ENCODE assay signal across 8 mouse cellular contexts in genomic region chr2:164784869-164785420, GRCm38 (mm10). TPM values are rescaled to one million over a fixed set of nuclear protein-coding genes. Genes with fewer than 3 reads are reported as not detected.
DNase-seq lines count a peak whose midpoint lies in the region; ATAC-seq and TF ChIP-seq lines count a peak whose summit lies in the region.

No protein-coding gene starts in this region.

- no peaks in the 10 kb centered on the region for H3K27me3 ChIP-seq in heart, embryonic 11.5 days (ENCODE audit: control insufficient read depth, insufficient read depth, low read length)
- peaks cover 16% of the 10 kb centered on the region for H3K27me3 ChIP-seq in G1E (ENCODE audit: insufficient read depth, low read length)
- H3K27me3 ChIP-seq in hindbrain, embryonic 10.5 days (ENCODE audit: insufficient read depth, poor library complexity, severe bottlenecking), result peaks cover 7% of the 10 kb centered on the region; the same call in 1 of the 2 replicates
- peaks cover 13% of the 10 kb centered on the region; the same call in 1 of the 2 replicates for H3K27me3 ChIP-seq in midbrain, embryonic 10.5 days (ENCODE audit: low read depth, poor library complexity, severe bottlenecking)

- H3K36me3 ChIP-seq in heart, embryonic 11.5 days (ENCODE audit: control insufficient read depth, insufficient read depth, low read length), result no peaks in the 10 kb centered on the region
- H3K36me3 ChIP-seq in G1E (replicated peaks), result peaks cover 20% of the 10 kb centered on the region
- H3K36me3 ChIP-seq in hindbrain, embryonic 10.5 days, result peaks cover 13% of the 10 kb centered on the region
- peaks cover 14% of the 10 kb centered on the region for H3K36me3 ChIP-seq in midbrain, embryonic 10.5 days

- H3K9me3 ChIP-seq in heart, embryonic 11.5 days (replicated peaks; ENCODE audit: control insufficient read depth, low read length), result no peaks in the 10 kb centered on the region
- H3K9me3 ChIP-seq in G1E (replicated peaks), result no peaks in the 10 kb centered on the region
- no peaks in the 10 kb centered on the region for H3K9me3 ChIP-seq in hindbrain, embryonic 10.5 days
- H3K9me3 ChIP-seq in midbrain, embryonic 10.5 days (replicated peaks), result no peaks in the 10 kb centered on the region

- DNase-seq in heart, adult 9 months (ENCODE audit: low spot score in 2 of 2), result no peak
- no peak for DNase-seq in G1E (ENCODE audit: low spot score)
- DNase-seq in hindbrain, embryonic 10.5 days (ENCODE audit: low spot score), result no peak
- DNase-seq in midbrain, embryonic 10.5 days (ENCODE audit: low spot score), result no peak
- no peak for DNase-seq in urinary bladder, postnatal 4 days (ENCODE audit: low spot score in 2 of 2)
- no peak for DNase-seq in right cerebral cortex, postnatal 10 days (ENCODE audit: low spot score in 2 of 2)
- DNase-seq in frontal cortex, postnatal 36 days (ENCODE audit: low spot score in 2 of 2), result no peak

- 13% methylated on average over 7 of the region's 7 CpGs for WGBS in heart, embryonic 11.5 days (ENCODE audit: insufficient replicate concordance)
- 26% methylated on average over 7 of the region's 7 CpGs for WGBS in hindbrain, embryonic 10.5 days
- 20% methylated on average over 7 of the region's 7 CpGs for WGBS in midbrain, embryonic 10.5 days

- H3K4me1 ChIP-seq in heart, embryonic 11.5 days (ENCODE audit: control insufficient read depth, insufficient read depth, low read length), result peaks cover 18% of the 10 kb centered on the region
- peaks cover 41% of the 10 kb centered on the region for H3K4me1 ChIP-seq in G1E (ENCODE audit: insufficient read depth, low read depth, low read length)
- peaks cover 35% of the 10 kb centered on the region for H3K4me1 ChIP-seq in hindbrain, embryonic 10.5 days (replicated peaks)
- H3K4me1 ChIP-seq in midbrain, embryonic 10.5 days, result peaks cover 34% of the 10 kb centered on the region

- ATAC-seq in heart, embryonic 11.5 days (replicated peaks; ENCODE audit: insufficient number of reproducible peaks, low FRiP score, low TSS enrichment), result no peak
- ATAC-seq in G1E (ENCODE audit: extremely low read depth, insufficient number of reproducible peaks, low FRiP score, poor library complexity, severe bottlenecking), result 0 out of 2 replicates have a peak, but pooled peaks have one; percentile 15

- H3K4me2 ChIP-seq in heart, embryonic 11.5 days, result peak overlapping the region; percentile 71

- TF ChIP-seq CTCF in G1E (IDR thresholded peaks at IDR 0.05; ENCODE audit: low read depth, low read length), result no peak

- H3K27ac ChIP-seq in heart, embryonic 11.5 days (ENCODE audit: low read depth, low read length), result peak overlapping the region; percentile 86
- peak overlapping the region; percentile 89; the same call in 1 of the 2 replicates for H3K27ac ChIP-seq in hindbrain, embryonic 10.5 days
- peak overlapping the region; percentile 88 for H3K27ac ChIP-seq in midbrain, embryonic 10.5 days (replicated peaks)

- peak overlapping the region; percentile 79 for H3K9ac ChIP-seq in heart, embryonic 11.5 days (ENCODE audit: low read depth, low read length)

- H3K4me3 ChIP-seq in heart, embryonic 11.5 days (ENCODE audit: low read depth, low read length), result peak overlapping the region; percentile 59
- peak overlapping the region; percentile 77 for H3K4me3 ChIP-seq in G1E (ENCODE audit: low read depth, low read length)
- H3K4me3 ChIP-seq in hindbrain, embryonic 10.5 days, result peak overlapping the region; percentile 79
- H3K4me3 ChIP-seq in midbrain, embryonic 10.5 days, result peak overlapping the region; percentile 77

RNA-seq across cellular contexts. Expression of gene Snx21, which starts 0.7 kb away (rescaled TPM):
- polyA plus RNA-seq in heart, embryonic 11.5 days (2014; fragmentation: Nextera tagmentation; extraction: Ambion mirVana), result 25.1 and 27.2 TPM in 2 replicates
- total RNA-seq in G1E (2014; fragmentation: Nextera tagmentation), result 4.7 and 6.8 TPM in 2 replicates
- 1.3 and 1.7 TPM in 2 replicates for total RNA-seq in G1E (2017)
- polyA plus RNA-seq in G1E (2012), result 3.5 and 5.0 TPM in 2 replicates
- polyA plus RNA-seq in hindbrain, embryonic 10.5 days (2016; fragmentation: Nextera tagmentation; extraction: Ambion mirVana), result 10.8 and 13.7 TPM in 2 replicates
- polyA plus RNA-seq in midbrain, embryonic 10.5 days (2016; fragmentation: Nextera tagmentation; extraction: Ambion mirVana), result 12.0 and 12.3 TPM in 2 replicates

RNA-seq across cellular contexts. Expression of gene Tnnc2, which starts 5.2 kb away (rescaled TPM):
- 0.48 and 1.4 TPM in 2 replicates for polyA plus RNA-seq in heart, embryonic 11.5 days (2014; fragmentation: Nextera tagmentation; extraction: Ambion mirVana)
- total RNA-seq in G1E (2014; fragmentation: Nextera tagmentation), result not detected in 2 replicates
- not detected in 2 replicates for total RNA-seq in G1E (2017)
- not detected in 2 replicates for polyA plus RNA-seq in G1E (2012)
- not detected in 2 replicates for polyA plus RNA-seq in hindbrain, embryonic 10.5 days (2016; fragmentation: Nextera tagmentation; extraction: Ambion mirVana)
- polyA plus RNA-seq in midbrain, embryonic 10.5 days (2016; fragmentation: Nextera tagmentation; extraction: Ambion mirVana), result not detected in 2 replicates

RNA-seq across cellular contexts. Expression of gene Ube2c, which starts 15.2 kb away (rescaled TPM):
- 449 and 506 TPM in 2 replicates for polyA plus RNA-seq in heart, embryonic 11.5 days (2014; fragmentation: Nextera tagmentation; extraction: Ambion mirVana)
- total RNA-seq in G1E (2014; fragmentation: Nextera tagmentation) (351 and 411 TPM in 2 replicates), G1E (2017) (127 and 135 TPM in 2 replicates)
- polyA plus RNA-seq in G1E (2012), result 102 and 111 TPM in 2 replicates
- polyA plus RNA-seq in hindbrain, embryonic 10.5 days (2016; fragmentation: Nextera tagmentation; extraction: Ambion mirVana), result 588 and 602 TPM in 2 replicates
- 575 and 639 TPM in 2 replicates for polyA plus RNA-seq in midbrain, embryonic 10.5 days (2016; fragmentation: Nextera tagmentation; extraction: Ambion mirVana)

RNA-seq across cellular contexts. Expression of gene Acot8, which starts 19.7 kb away (rescaled TPM):
- 15.1 and 16.8 TPM in 2 replicates for polyA plus RNA-seq in heart, embryonic 11.5 days (2014; fragmentation: Nextera tagmentation; extraction: Ambion mirVana)
- total RNA-seq in G1E (2014; fragmentation: Nextera tagmentation) (12.9 and 16.6 TPM in 2 replicates), G1E (2017) (20.8 and 24.0 TPM in 2 replicates)
- polyA plus RNA-seq in G1E (2012), result 45.4 and 51.6 TPM in 2 replicates
- polyA plus RNA-seq in hindbrain, embryonic 10.5 days (2016; fragmentation: Nextera tagmentation; extraction: Ambion mirVana), result 16.5 and 17.7 TPM in 2 replicates
- polyA plus RNA-seq in midbrain, embryonic 10.5 days (2016; fragmentation: Nextera tagmentation; extraction: Ambion mirVana), result 14.9 and 15.3 TPM in 2 replicates

RNA-seq across cellular contexts. Expression of gene Zswim3, which starts 20.0 kb away (rescaled TPM):
- polyA plus RNA-seq in heart, embryonic 11.5 days (2014; fragmentation: Nextera tagmentation; extraction: Ambion mirVana), result 7.2 and 7.4 TPM in 2 replicates
- total RNA-seq in G1E (2014; fragmentation: Nextera tagmentation) (7.1 and 10.2 TPM in 2 replicates), G1E (2017) (4.2 and 5.3 TPM in 2 replicates)
- polyA plus RNA-seq in G1E (2012), result 1.1 and 1.2 TPM in 2 replicates
- polyA plus RNA-seq in hindbrain, embryonic 10.5 days (2016; fragmentation: Nextera tagmentation; extraction: Ambion mirVana), result 9.3 and 12.4 TPM in 2 replicates
- polyA plus RNA-seq in midbrain, embryonic 10.5 days (2016; fragmentation: Nextera tagmentation; extraction: Ambion mirVana), result 9.7 and 11.6 TPM in 2 replicates
